Mouse (Mus musculus) brain, embryonic 14.5 days (tissue): ENCODE measurements around the gene Plscr5.

Experiments used
- CTCF ChIP-seq: fragments of 200-500 bp; IDR thresholded peaks from 2 replicates; pipeline ENCODE4 v1.5.1; 2012; ENCODE audit warnings: inconsistent platforms, mild to moderate bottlenecking, moderate library complexity, borderline replicate concordance; ENCODE audit not compliant: insufficient read depth, insufficient read length; ENCODE audit errors: extremely low read depth
- POLR2A ChIP-seq: fragments of 200-500 bp; IDR thresholded peaks from 2 replicates; pipeline ENCODE4 v1.6.1; 2012; ENCODE audit warnings: mild to moderate bottlenecking, inconsistent platforms, borderline replicate concordance; ENCODE audit not compliant: poor library complexity, insufficient read depth, insufficient read length, severe bottlenecking; ENCODE audit errors: extremely low read depth

- TF ChIP-seq CTCF (no peak), POLR2A (no peak)
Observed at GRCm38 (mm10) chr9:92173318-92173985, 19.3 kb upstream of the Plscr5 start.
